Mouse (Mus musculus) heart, adult 2 months (tissue): ENCODE measurements at regions not wholly inside any gene's neighbourhood (a gene's known extent, or its start where the extent isn't known, plus 50 kb on each side); places are given as distances from the start of the nearest gene placed in this dataset.
A peak's percentile ranks its signal among the peaks of the same experiment; 100 is the strongest.

Experiments used
- CTCF ChIP-seq: fragments of 200-600 bp; IDR thresholded peaks from 2 replicates; pipeline ENCODE4 v1.8.1; 2022; ENCODE audit warnings: antibody characterized with exemption, mild to moderate bottlenecking, moderate library complexity
- POLR2A ChIP-seq: fragments of 200-500 bp; IDR thresholded peaks from 2 replicates; pipeline ENCODE4 v1.6.1; 2011; ENCODE audit warnings: mild to moderate bottlenecking, low read depth, low read length, control low read depth; ENCODE audit not compliant: insufficient read depth

GRCm38 (mm10) chr12:16034691-16035515 is 218.2 kb upstream of the Trib2 start:
- TF ChIP-seq CTCF (peak; percentile 37), POLR2A (no peak)
